Mouse (Mus musculus): ENCODE measurements around the gene Wdr46.

DNA sequence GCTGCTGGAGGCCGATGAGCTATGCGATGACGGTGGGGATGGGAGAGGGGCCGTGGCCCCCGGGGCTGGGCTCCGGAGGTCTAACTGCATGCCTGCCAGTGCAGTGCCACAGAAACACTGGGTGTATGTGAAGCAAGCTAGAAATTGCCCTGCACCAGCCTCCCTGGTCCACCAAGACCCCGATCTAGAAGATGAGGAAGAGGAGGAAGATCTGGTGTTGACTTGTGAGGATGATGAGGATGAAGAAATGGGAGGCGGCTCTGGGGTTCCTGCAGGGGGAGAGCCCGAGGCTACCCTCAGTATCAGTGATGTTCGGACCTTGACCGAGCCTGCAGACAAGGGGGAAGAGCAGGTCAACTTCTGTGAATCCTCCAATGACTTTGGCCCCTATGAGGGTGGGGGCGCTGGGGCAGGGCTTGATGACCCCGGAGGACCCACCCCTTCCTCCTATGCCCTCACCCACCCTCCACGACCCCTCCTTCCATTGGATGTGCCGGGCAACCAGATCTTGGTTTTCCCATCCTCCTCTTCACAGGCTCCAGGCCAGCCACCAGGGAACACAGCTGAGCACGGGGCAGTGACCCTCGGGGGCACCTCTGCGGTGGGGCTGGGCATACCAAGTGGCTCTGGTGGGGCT is 22.7 kb upstream of the Wdr46 start:
- no peak for TF ChIP-seq POLR2A (IDR thresholded peaks at IDR 0.05; ENCODE audit: borderline replicate concordance, low read depth, low read length)
- TF ChIP-seq CTCF (IDR thresholded peaks at IDR 0.05; ENCODE audit: low read depth, low read length): no peak
